Mouse (Mus musculus): ENCODE data around the gene Esf1.
"Not testable (repeated sequence)": the region's sequence is repeated elsewhere in the genome, so short reads cannot be mapped to it uniquely, and the experiment has no call there.

The Esf1 gene

GRCm38 (mm10) chr2:140093433-140093832 lies 76.9 kb downstream of the Esf1 start:
- no peak for DNase-seq

GRCm38 (mm10) chr2:140084245-140084644 lies 86.1 kb downstream of the Esf1 start:
- no peak for DNase-seq

GRCm38 (mm10) chr2:140080747-140081577 lies 89.4 kb downstream of the Esf1 start:
- no peak for DNase-seq

- DNase-seq, result not testable (repeated sequence)
Observed at GRCm38 (mm10) chr2:140079284-140079683, 91.1 kb downstream of the Esf1 start.

- DNase-seq, result peak; percentile 6 to 26
Observed at GRCm38 (mm10) chr2:140078600-140079280, 91.6 kb downstream of the Esf1 start.

- no peak for DNase-seq
Observed at GRCm38 (mm10) chr2:140077476-140077875, 92.9 kb downstream of the Esf1 start.

- DNase-seq, result no peak
Observed at GRCm38 (mm10) chr2:140075150-140075549, 95.2 kb downstream of the Esf1 start.
